Mouse (Mus musculus) embryonic facial prominence, embryonic 13.5 days (tissue): Measurements from ENCODE around the gene Ppfia3. TPM values are rescaled to one million over a fixed set of nuclear protein-coding genes. Genes with fewer than 3 reads are reported as not detected.

Experiments used
- ATAC-seq: fragments of 200-750 bp; cut with Nextera tagmentation; 2 replicates; pipeline ENCODE4 v1.8.0; 2017; ENCODE audit warnings: low read depth; ENCODE audit not compliant: insufficient number of reproducible peaks, insufficient read depth, low FRiP score, low TSS enrichment
- H3K27ac ChIP-seq: fragments of 300-500 bp; sonication (generic); 2 replicates; pipeline ENCODE4 v1.5.1; 2015; ENCODE audit warnings: moderate library complexity, mild to moderate bottlenecking, inconsistent platforms
- H3K27me3 ChIP-seq: fragments of 300-500 bp; sonication (generic); 2 replicates; pipeline ENCODE4 v1.6.1; 2015; ENCODE audit warnings: mild to moderate bottlenecking, inconsistent platforms
- H3K36me3 ChIP-seq: fragments of 300-500 bp; sonication (generic); 2 replicates; pipeline ENCODE4 v1.6.1; 2015; ENCODE audit warnings: mild to moderate bottlenecking, inconsistent platforms
- H3K4me1 ChIP-seq: fragments of 300-500 bp; sonication (generic); 2 replicates; pipeline ENCODE4 v1.6.1; 2015; ENCODE audit warnings: inconsistent platforms
- H3K4me2 ChIP-seq: fragments of 300-500 bp; sonication (generic); 2 replicates; pipeline ENCODE4 v1.6.1; 2015; ENCODE audit warnings: moderate library complexity, mild to moderate bottlenecking, inconsistent platforms
- H3K4me3 ChIP-seq: fragments of 300-500 bp; sonication (generic); 2 replicates; pipeline ENCODE4 v1.5.1; 2015; ENCODE audit warnings: mild to moderate bottlenecking, inconsistent platforms
- H3K9ac ChIP-seq: fragments of 300-500 bp; sonication (generic); 2 replicates; pipeline ENCODE4 v1.6.1; 2015; ENCODE audit warnings: mild to moderate bottlenecking, inconsistent platforms
- H3K9me3 ChIP-seq: fragments of 300-500 bp; sonication (generic); 2 replicates; pipeline ENCODE4 v1.6.1; 2016; ENCODE audit warnings: inconsistent platforms
- WGBS: fragments of 180-500 bp; shearing (Covaris S2); methylation state at CpG from one replicate; pipeline ENCODE4 v1.1.7; 2015; ENCODE audit warnings: mixed read lengths; 5-methylcytosine and 5-hydroxymethylcytosine counted together
- polyA plus RNA-seq: library from polyadenylated mRNA; unstranded; fragments of >200 nt; fragmentation: Nextera tagmentation; extraction: Ambion mirVana; gene quantifications from 2 replicates; pipeline ENCODE4 v1.2.1, GENCODE M21; 2015

Gene Ppfia3
- polyA plus RNA-seq, 1 experiment from 2014 or later = 8.2 TPM

DNA sequence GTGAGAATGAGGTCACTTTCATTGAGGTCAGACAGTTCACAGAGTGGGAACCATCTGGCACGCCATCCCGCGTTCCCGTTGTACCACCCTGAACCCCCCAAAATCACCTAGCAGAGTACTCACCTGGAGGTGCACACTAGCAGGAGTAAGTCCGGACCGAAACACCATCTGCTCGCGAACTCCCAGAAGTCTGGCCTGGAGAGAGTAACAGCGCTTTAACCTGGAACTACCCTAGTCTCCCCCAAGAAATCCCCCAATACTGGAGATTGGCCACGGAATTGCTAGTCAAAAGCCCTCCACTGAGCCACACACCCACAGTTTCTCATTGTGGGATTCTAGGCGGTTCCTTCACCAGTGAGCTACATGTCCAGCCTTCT, 26.8 kb downstream of the Ppfia3 start:
- peak overlapping the region; percentile 40 for H3K27ac ChIP-seq
- peak overlapping the region; percentile 88 for H3K4me2 ChIP-seq
- 3% methylated on average over 11 of the region's 11 CpGs for WGBS
- no peaks in the 10 kb centered on the region for H3K36me3 ChIP-seq
- peak overlapping the region; percentile 73 for H3K9ac ChIP-seq
- H3K27me3 ChIP-seq = peaks cover 8% of the 10 kb centered on the region; the same call in 1 of the 2 replicates
- peak overlapping the region; percentile 58 for H3K4me3 ChIP-seq
- no peaks in the 10 kb centered on the region for H3K9me3 ChIP-seq
- ATAC-seq = no peak
- H3K4me1 ChIP-seq = peaks cover 46% of the 10 kb centered on the region

DNA sequence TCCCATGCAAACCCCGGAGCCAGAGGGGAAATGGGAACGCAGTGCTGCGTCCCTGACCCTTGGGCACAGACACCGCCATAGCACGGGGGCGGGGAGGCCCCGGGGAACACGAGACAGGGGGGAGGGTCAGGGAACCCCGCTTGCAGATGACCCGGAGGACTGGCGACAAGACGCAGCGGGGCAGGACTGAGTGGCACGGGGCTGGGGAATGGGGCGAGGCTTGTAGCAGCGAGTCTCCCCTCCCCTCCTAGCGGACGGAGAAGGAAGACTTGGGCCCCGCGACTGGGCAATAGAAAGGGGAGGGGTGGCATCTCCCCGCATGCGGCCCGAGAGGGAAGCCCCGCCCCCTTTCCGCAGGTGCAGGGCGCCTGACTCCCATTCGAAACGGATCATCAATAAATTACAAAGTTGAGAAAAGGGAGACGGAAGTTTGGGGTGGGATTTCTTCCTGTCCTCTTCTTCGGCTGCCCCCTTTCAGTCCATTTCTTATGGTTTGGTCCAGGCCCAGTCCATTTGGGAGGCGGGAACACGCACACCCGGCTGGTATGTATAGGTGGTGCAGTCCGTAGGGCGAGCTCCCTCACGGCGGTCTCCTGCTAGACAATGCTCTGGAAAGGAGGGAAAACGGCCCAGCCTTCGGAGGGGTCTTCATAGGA, 27.3 kb downstream of the Ppfia3 start:
- Histone ChIP-seq H3K4me1 (peaks cover 51% of the 10 kb centered on the region), H3K9ac (peak overlapping the region; percentile 73), H3K4me3 (peak overlapping the region; percentile 58), H3K9me3 (no peaks in the 10 kb centered on the region), H3K27me3 (peaks cover 8% of the 10 kb centered on the region; the same call in 1 of the 2 replicates), H3K27ac (peak overlapping the region; percentile 64), H3K36me3 (no peaks in the 10 kb centered on the region), H3K4me2 (peak overlapping the region; percentile 88)
- WGBS = under 1% methylated on average over 35 of the region's 39 CpGs
- ATAC-seq = peak; percentile 49; the same call in 1 of the 2 replicates

DNA sequence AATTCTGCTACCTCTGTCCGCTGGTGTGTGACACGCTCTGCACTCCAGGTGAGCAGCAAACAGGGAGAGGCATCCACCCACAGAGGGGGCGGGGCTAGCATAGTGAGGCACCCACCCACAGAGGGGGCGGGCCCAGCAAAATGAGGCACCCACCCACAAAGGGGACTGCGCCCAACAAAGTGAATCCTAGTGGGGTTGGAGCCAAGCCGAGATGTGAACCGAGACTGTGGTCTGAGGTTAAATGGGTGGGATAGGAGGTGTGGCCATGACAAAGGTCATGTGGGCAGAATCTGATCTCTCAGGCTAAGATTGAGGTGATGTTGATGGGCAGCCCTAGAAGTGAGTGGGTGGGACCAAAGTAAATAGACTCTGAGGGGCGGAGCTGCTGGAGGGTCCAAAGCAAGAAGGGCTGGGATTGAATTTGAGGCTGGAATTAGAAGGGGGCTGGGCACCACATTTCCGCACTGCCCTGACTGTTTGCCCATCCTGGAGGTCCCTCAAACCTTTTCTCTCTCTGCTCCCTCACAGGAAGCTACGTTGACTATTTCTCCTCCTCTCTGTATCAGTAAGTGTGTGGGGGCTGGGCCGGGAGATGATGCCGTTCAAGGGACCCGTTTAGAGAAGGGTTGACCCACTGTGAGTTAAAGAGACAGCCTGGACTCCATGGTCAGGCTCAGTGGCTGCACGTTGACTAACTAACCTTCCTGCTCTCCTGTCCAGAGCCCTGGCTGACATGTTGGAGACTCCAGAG, 28.5 kb downstream of the Ppfia3 start:
- 1% methylated on average over 14 of the region's 14 CpGs for WGBS
- ATAC-seq = peak; percentile 39
- peak overlapping the region; percentile 64 for H3K27ac ChIP-seq
- H3K9ac ChIP-seq = peak overlapping the region; percentile 73; the same call in 1 of the 2 replicates
- H3K4me3 ChIP-seq = peak overlapping the region; percentile 58
- H3K4me2 ChIP-seq = peak overlapping the region; percentile 88
- peaks cover 8% of the 10 kb centered on the region; the same call in 1 of the 2 replicates for H3K27me3 ChIP-seq
- H3K9me3 ChIP-seq = no peaks in the 10 kb centered on the region
- H3K4me1 ChIP-seq = peaks cover 58% of the 10 kb centered on the region
- no peaks in the 10 kb centered on the region for H3K36me3 ChIP-seq

DNA sequence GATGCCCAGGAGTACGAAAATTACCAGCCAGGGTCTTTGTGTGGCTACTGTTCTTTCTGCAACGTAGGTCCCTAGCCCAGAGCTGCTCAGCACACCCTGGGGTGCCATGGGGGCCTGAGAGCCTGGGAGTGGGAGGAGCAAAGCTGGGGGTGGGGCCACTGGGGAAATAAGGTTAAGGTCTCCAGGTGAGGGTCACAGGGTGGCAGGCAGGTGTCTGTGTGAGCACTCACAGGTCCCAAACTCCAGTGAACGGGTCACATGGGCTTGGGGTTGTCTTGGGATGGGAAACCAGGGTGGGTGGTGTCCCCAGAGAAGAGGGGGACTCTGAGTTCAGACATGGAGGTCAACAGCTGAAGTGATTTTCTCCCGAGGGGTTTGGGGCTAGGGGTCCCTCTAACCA, 29.4 kb downstream of the Ppfia3 start:
- Histone ChIP-seq H3K4me2 (peak overlapping the region; percentile 88; the same call in 1 of the 2 replicates), H3K4me1 (peaks cover 63% of the 10 kb centered on the region)

DNA sequence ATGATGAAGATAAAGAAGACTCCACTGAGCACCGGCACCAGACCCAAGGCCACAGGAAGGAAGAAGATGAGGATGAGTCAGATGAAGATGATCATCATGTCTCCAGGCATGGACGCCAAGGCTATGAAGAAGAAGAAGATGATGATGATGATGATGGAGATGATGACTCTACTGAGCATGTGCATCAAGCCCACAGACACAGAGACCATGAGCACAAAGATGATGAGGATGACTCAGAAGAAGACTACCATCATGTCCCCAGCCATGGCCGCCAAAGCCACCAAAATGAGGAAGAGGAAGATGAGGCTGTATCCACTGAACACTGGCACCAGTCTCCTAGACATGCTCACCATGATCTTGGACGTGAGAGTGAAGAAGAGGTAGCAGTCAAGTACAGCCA, 30.5 kb downstream of the Ppfia3 start:
- Histone ChIP-seq H3K36me3 (no peaks in the 10 kb centered on the region), H3K4me3 (no peak overlapping the region), H3K4me2 (no peak overlapping the region), H3K27ac (no peak overlapping the region), H3K9ac (no peak overlapping the region), H3K27me3 (0 out of 2 replicates have a peak, but pooled peaks cover 5% of the 10 kb centered on the region), H3K9me3 (no peaks in the 10 kb centered on the region), H3K4me1 (peaks cover 70% of the 10 kb centered on the region)
- no peak for ATAC-seq
- 83% methylated on average over 4 of the region's 4 CpGs for WGBS

More for the DNA sequence above, 29.4 kb downstream of the Ppfia3 start:
- 0 out of 2 replicates have a peak overlapping the region, but pooled peaks have one; percentile 58 for H3K4me3 ChIP-seq
- 0 out of 2 replicates have a peak overlapping the region, but pooled peaks have one; percentile 8 for H3K27ac ChIP-seq
- no peaks in the 10 kb centered on the region for H3K36me3 ChIP-seq
- H3K9ac ChIP-seq = no peak overlapping the region
- 15% methylated on average over 4 of the region's 4 CpGs for WGBS
- no peaks in the 10 kb centered on the region for H3K9me3 ChIP-seq
- H3K27me3 ChIP-seq = peaks cover 8% of the 10 kb centered on the region; the same call in 1 of the 2 replicates
- no peak for ATAC-seq

DNA sequence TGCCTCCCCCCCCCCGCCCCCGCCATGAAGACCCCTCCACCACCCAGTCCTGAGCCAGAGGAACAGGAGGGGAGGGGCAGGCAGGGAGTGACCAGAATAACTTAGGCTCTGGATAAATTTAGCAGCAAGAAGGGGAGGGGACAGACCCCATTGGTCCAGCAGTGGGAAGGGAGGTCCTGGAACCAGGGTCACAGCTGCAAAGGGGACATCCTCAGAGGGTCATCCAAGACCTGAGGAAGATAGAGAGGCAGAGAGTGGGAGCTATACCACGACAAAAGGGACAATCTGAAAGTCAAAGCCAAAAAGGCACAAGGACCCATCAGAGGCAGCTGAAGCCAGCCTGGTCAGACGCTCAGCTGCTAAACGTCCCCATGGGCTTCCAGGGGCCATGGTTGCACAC, 31.8 kb downstream of the Ppfia3 start, which contains the start of gene Hrc:
Hrc (plus strand) TSS at position 235 of the 400 bp plus-strand sequence.
- H3K36me3 ChIP-seq = 0 out of 2 replicates have a peak, but pooled peaks cover 3% of the 10 kb centered on the region
- WGBS = 28% methylated on average over 5 of the region's 5 CpGs

DNA sequence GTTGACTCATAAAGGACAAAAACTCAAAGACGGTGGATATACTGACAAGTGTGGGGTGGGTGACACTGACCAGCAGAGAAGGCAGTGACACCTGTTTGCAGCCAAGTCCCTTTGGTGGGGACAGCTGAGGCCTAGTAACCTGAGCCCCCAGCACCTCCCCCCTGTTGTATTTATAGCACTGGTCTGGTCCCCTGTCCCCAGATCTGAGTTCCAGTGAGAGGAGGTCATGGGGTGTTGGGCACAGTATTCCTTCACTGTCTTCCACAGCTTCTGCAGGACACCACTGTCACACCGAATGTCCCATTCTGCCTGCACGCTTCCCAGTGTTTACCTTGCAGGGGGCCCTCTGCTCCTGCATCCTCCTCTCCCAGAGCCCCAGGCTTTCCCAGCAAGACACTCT, 32.2 kb downstream of the Ppfia3 start:
- Histone ChIP-seq H3K36me3 (0 out of 2 replicates have a peak, but pooled peaks cover 3% of the 10 kb centered on the region), H3K4me3 (no peak overlapping the region), H3K9ac (no peak overlapping the region), H3K27ac (peak overlapping the region; percentile 94; the same call in 1 of the 2 replicates), H3K4me2 (peak overlapping the region; percentile 87; the same call in 1 of the 2 replicates), H3K4me1 (peaks cover 56% of the 10 kb centered on the region), H3K27me3 (0 out of 2 replicates have a peak, but pooled peaks cover 5% of the 10 kb centered on the region), H3K9me3 (no peaks in the 10 kb centered on the region)
- WGBS = 22% methylated on average over 3 of the region's 3 CpGs
- ATAC-seq = no peak

More for the DNA sequence above, 31.8 kb downstream of the Ppfia3 start, which contains the start of gene Hrc:
- peak within 1 kb of the TSS; percentile 87 for H3K4me2 ChIP-seq
- no peaks in the 10 kb centered on the region for H3K9me3 ChIP-seq
- no peak for ATAC-seq
- peak within 1 kb of the TSS; percentile 94; the same call in 1 of the 2 replicates for H3K27ac ChIP-seq
- peak within 1 kb of the TSS; percentile 81; the same call in 1 of the 2 replicates for H3K9ac ChIP-seq
- H3K4me3 ChIP-seq = peak within 1 kb of the TSS; percentile 58
- H3K4me1 ChIP-seq = peaks cover 60% of the 10 kb centered on the region
- H3K27me3 ChIP-seq = 0 out of 2 replicates have a peak, but pooled peaks cover 5% of the 10 kb centered on the region

DNA sequence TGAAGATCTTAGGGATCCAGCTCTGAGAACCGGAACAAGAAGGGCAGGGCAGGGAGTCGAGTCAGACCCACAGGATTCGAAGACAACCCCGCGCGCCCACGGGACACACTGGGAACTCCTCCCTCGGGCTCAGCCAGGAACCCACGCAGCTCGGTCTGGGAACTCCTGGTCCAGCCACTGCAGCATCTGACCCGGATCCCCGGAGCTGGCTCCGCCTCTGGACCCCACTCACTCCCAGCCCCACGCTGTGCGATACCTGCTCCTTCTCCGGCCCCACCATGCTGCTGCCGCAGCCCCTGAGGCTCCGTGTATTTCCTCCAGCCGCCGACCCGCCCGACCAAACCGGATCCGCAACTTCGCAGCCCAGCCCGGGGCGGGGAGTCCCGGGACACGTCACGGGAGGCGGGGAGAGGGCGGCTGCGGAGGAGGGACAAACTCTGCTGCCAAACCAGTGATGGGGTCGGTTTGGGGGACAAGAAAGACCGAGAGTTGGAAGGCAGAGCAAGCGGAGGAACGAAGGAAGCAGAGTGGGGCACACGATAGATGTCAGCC, 33.3 kb downstream of the Ppfia3 start, which contains the start of gene Trpm4:
Trpm4 (minus strand) TSS at position 350 of the 552 bp plus-strand sequence.
- Histone ChIP-seq H3K9me3 (no peaks in the 10 kb centered on the region), H3K27me3 (0 out of 2 replicates have a peak, but pooled peaks cover 5% of the 10 kb centered on the region), H3K4me2 (peak within 1 kb of the TSS; percentile 87), H3K36me3 (peaks cover 3% of the 10 kb centered on the region; the same call in 1 of the 2 replicates), H3K27ac (peak within 1 kb of the TSS; percentile 94), H3K4me3 (peak within 1 kb of the TSS; percentile 58), H3K9ac (peak within 1 kb of the TSS; percentile 81), H3K4me1 (peaks cover 45% of the 10 kb centered on the region)
- whole genome bisulfite sequencing = under 1% methylated on average over 38 of the region's 38 CpGs
- ATAC-seq = peak; percentile 68

DNA sequence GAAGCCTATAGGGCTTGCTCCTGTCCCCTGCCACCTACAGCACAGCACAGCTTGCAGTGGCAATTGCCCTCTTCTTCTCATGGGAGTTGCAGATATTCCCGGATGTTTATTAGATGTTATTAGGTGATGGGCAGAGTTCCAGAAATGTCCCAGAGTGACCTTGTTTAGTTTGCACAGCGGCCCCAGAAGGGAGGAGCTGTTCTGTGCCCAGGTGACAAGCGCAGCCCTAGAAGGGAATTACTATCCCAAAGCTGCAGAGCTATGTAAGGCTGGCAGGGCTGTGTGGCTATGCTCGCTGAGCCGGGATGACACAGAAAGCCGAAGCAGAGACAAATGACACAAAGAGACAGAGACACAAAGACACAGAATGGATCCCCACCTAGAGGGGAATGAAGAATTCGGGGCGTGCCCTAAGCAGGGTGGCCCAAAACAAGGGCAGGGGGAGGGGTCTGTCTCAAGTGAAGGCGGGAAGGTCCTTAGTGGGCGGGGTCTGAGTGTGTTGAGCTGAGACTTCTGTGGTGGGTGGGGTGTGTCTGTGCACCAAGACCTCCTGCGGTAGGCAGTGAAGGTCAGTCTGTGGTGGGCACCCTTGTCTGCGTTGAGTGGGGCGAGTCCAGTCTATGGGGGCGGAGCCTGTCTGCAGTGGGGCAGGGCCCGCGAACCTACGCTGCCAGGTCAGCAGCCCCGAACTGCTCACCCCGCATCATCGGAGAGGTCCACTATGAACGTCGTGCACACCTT, 34.0 kb downstream of the Ppfia3 start:
- peaks cover 3% of the 10 kb centered on the region; the same call in 1 of the 2 replicates for H3K36me3 ChIP-seq
- H3K9me3 ChIP-seq = no peaks in the 10 kb centered on the region
- H3K27ac ChIP-seq = peak overlapping the region; percentile 94
- H3K4me1 ChIP-seq = peaks cover 38% of the 10 kb centered on the region
- H3K27me3 ChIP-seq = 0 out of 2 replicates have a peak, but pooled peaks cover 5% of the 10 kb centered on the region
- peak overlapping the region; percentile 87 for H3K4me2 ChIP-seq
- peak overlapping the region; percentile 58 for H3K4me3 ChIP-seq
- 2% methylated on average over 22 of the region's 22 CpGs for WGBS
- peak overlapping the region; percentile 81 for H3K9ac ChIP-seq
- peak; percentile 62; the same call in 1 of the 2 replicates for ATAC-seq

DNA sequence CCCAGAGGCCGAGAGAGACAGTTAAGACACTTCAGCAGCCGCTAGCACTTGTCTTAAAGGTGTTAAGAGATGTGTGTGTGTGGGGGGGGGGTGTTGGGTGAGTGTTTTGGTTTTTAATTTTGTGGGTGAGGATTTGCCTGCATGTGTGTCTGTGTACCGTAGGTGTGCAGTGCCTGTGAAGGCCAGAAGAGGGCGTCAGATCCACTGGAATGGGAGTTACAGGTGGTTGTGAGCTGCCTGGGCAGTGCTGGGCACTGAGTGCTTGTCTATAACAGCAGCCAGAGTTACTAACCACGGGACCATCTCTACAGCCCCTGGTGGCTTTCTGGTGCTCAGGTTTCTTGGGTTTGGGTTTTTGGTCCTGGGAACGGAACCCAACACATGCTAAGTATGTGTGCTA, 35.3 kb downstream of the Ppfia3 start:
- Histone ChIP-seq H3K9ac (no peak overlapping the region), H3K27ac (no peak overlapping the region), H3K4me3 (no peak overlapping the region), H3K36me3 (peaks cover 15% of the 10 kb centered on the region), H3K4me1 (peaks cover 33% of the 10 kb centered on the region), H3K27me3 (no peaks in the 10 kb centered on the region), H3K9me3 (no peaks in the 10 kb centered on the region), H3K4me2 (no peak overlapping the region)
- 77% methylated on average over 6 of the region's 6 CpGs for WGBS
- no peak for ATAC-seq
